Mouse (Mus musculus): Measurements from ENCODE around the gene Ankrd13d. TPM values are rescaled to one million over a fixed set of nuclear protein-coding genes. Genes with fewer than 3 reads are reported as not detected.

Ankrd13d gene
- total and polyA plus RNA-seq, 3 experiments, result 0.96 to 2.6 TPM; not detected in 1

DNA sequence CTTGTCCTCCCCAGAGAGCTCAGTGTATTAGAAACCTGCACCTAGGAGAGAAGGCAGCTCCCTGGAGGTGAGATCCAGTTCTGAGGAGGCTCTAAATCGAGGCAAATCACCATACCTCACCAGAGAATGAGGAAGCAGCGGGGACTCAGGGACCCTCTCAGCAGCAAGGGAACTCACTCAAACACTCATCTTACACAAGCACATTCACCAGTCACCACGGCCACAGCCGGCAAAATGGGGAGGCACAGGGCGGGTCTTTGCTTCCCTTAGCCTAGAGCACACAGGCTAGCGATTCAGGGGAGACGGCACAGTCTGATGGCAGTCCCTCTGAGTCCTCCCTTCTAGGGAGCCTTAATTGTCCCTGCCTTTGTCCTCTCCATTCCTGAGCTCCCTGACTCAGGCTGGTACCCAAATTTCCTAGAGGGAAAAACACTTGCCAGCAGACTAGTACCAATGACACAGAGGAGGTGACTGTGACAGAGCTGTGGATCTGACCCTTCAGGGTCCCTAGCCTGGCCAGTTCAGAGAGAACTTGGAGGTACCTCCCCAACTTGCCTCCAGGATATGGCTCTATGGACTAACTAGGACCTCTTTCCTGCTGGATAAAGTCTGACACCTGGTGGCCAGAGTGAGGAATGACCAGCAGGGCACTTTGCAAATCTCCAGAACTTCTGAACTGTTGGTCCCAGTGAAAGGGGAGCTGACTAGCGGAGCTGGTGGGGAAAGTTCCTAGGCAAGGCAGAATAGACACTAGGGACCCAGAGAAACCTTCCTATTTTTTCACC, 54.9 kb downstream of the Ankrd13d start (continued):
- TF ChIP-seq SMC3 (IDR thresholded peaks at IDR 0.05; ENCODE audit: low read depth, low read length) (peak; percentile 98), MAX (IDR thresholded peaks at IDR 0.05; ENCODE audit: low read length) (no peak), MYB (IDR thresholded peaks at IDR 0.05; ENCODE audit: low read depth, low read length) (no peak), POLR2AphosphoS2 (IDR thresholded peaks at IDR 0.05; ENCODE audit: low read length) (no peak), RCOR1 (IDR thresholded peaks at IDR 0.05; ENCODE audit: low read depth, low read length) (no peak)

DNA sequence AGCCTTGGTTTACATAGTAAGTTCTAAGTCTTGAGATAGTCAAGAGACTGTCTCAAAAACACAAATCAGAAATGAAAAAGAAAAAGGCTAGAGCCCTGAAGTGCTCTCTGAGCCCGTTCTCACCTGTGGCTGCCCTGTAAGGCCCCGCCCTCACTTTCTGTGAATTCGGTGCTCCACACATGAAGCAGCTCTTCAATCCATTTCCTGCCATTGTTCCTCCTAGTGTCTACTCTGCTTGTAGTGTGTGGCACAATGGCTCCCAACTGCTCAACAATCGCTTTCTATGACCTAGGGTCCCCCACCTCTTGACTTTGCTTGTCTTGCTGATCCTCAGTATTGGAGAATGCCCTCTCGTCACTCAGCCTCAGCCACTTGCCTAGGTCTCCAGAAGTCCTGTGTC, 55.5 kb downstream of the Ankrd13d start:
- DNase-seq (ENCODE audit: low read depth, low spot score), result no peak
- Histone ChIP-seq H3K9ac (ENCODE audit: control insufficient read depth, low read depth, low read length, poor library complexity, severe bottlenecking) (peak overlapping the region; percentile 35; the same call in 1 of the 2 replicates), H3K27ac (ENCODE audit: control insufficient read depth, low read depth, low read length) (no peak overlapping the region), H3K4me3 (ENCODE audit: control insufficient read depth in 1 of 2, insufficient read depth in 1 of 2, low read depth in 2 of 2, low read length in 2 of 2) (no peak overlapping the region), H3K9me3 (replicated peaks; ENCODE audit: insufficient read depth, low read length) (no peaks in the 10 kb centered on the region), H3K4me1 (ENCODE audit: control insufficient read depth in 1 of 2, insufficient read depth in 2 of 2, low read length in 2 of 2) (peaks cover 4 to 31% of the 10 kb centered on the region in 2 experiments), H3K36me3 (ENCODE audit: control insufficient read depth in 1 of 2, insufficient read depth in 2 of 2, low read length in 2 of 2) (peaks cover 0 to 12% of the 10 kb centered on the region in 2 experiments; a peak in 2 of 4 replicates), H3K79me2 (ENCODE audit: control insufficient read depth, insufficient read depth, low read length, poor library complexity) (peaks cover 2% of the 10 kb centered on the region; the same call in 1 of the 2 replicates), H3K27me3 (ENCODE audit: control insufficient read depth in 1 of 2, insufficient read depth in 2 of 2, low read length in 2 of 2) (no peaks in the 10 kb centered on the region)
- no peak for TF ChIP-seq POLR2AphosphoS5 (IDR thresholded peaks at IDR 0.05; ENCODE audit: borderline replicate concordance, low read depth, low read length)
- no peak for TF ChIP-seq SIN3A (IDR thresholded peaks at IDR 0.05; ENCODE audit: low read length)
- TF ChIP-seq TBP (IDR thresholded peaks at IDR 0.05; ENCODE audit: low read depth, low read length), result no peak
- no peak for TF ChIP-seq E2F4 (IDR thresholded peaks at IDR 0.05; ENCODE audit: borderline replicate concordance, low read depth, low read length)
- no peak for TF ChIP-seq POLR2AphosphoS2 (IDR thresholded peaks at IDR 0.05; ENCODE audit: low read length)

DNA sequence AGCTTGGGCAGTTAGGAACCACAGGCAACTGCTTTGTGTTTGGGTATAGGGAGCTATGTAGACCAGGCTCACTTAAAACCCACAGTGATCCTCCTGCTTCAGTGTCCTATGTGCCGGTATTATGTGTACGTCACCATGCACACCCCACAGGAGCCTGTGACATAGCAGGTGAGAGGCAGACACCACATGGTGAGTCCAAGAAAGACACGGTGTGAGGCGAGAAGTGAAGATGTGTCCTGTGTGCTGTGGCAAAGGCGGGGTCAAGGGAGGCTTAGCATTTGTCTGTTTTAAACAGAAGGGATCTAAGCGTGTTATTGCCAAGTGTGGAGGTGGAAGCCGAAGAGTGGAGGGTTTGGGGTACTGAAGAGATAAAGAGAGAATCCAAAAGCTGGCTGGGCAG, 56.2 kb downstream of the Ankrd13d start:
- H3K4me1 ChIP-seq (ENCODE audit: control insufficient read depth in 1 of 2, insufficient read depth in 2 of 2, low read length in 2 of 2), result peaks cover 8 to 34% of the 10 kb centered on the region in 2 experiments
- DNase-seq (ENCODE audit: low read depth, low spot score), result no peak
- no peak overlapping the region for H3K27ac ChIP-seq (ENCODE audit: control insufficient read depth, low read depth, low read length)
- no peak for TF ChIP-seq ZMIZ1 (IDR thresholded peaks at IDR 0.05; ENCODE audit: low read depth, low read length)
- no peak for TF ChIP-seq TCF12 (IDR thresholded peaks at IDR 0.05; ENCODE audit: low read depth, low read length)
- TF ChIP-seq USF1 (IDR thresholded peaks at IDR 0.05; ENCODE audit: low read depth, low read length), result no peak
- no peak for TF ChIP-seq SMC3 (IDR thresholded peaks at IDR 0.05; ENCODE audit: low read depth, low read length)
- no peak for TF ChIP-seq CHD2 (IDR thresholded peaks at IDR 0.05; ENCODE audit: low read length)
- TF ChIP-seq MEF2A (IDR thresholded peaks at IDR 0.05; ENCODE audit: extremely low read depth, insufficient replicate concordance, low read depth, low read length, poor library complexity, severe bottlenecking), result no peak
- no peaks in the 10 kb centered on the region for H3K9me3 ChIP-seq (replicated peaks; ENCODE audit: insufficient read depth, low read length)
- H3K9ac ChIP-seq (ENCODE audit: control insufficient read depth, low read depth, low read length, poor library complexity, severe bottlenecking), result no peak overlapping the region
- H3K36me3 ChIP-seq (ENCODE audit: control insufficient read depth in 1 of 2, insufficient read depth in 2 of 2, low read length in 2 of 2), result peaks cover 0 to 17% of the 10 kb centered on the region in 2 experiments; a peak in 2 of 4 replicates
- no peaks in the 10 kb centered on the region for H3K27me3 ChIP-seq (ENCODE audit: control insufficient read depth in 1 of 2, insufficient read depth in 2 of 2, low read length in 2 of 2)
- no peaks in the 10 kb centered on the region for H3K79me2 ChIP-seq (ENCODE audit: control insufficient read depth, insufficient read depth, low read length, poor library complexity)
- H3K4me3 ChIP-seq (ENCODE audit: control insufficient read depth in 1 of 2, insufficient read depth in 1 of 2, low read depth in 2 of 2, low read length in 2 of 2), result no peak overlapping the region
